Mouse (Mus musculus) forebrain, embryonic 16.5 days (tissue): ENCODE data around the gene Dgkq. TPM values are rescaled to one million over a fixed set of nuclear protein-coding genes. Genes with fewer than 3 reads are reported as not detected.

Experiments used
- ATAC-seq: fragments of 200-750 bp; cut with Nextera tagmentation; 2 replicates; pipeline ENCODE4 v1.8.0; 2017; ENCODE audit warnings: mild to moderate bottlenecking, moderate library complexity
- H3K27ac ChIP-seq: fragments of 300-500 bp; sonication (generic); 2 replicates; pipeline ENCODE4 v1.5.1; 2014; ENCODE audit warnings: low read length, control low read depth
- H3K27me3 ChIP-seq: fragments of 300-500 bp; sonication (generic); replicated peaks from 2 replicates; pipeline ENCODE4 v1.6.1; 2014; ENCODE audit warnings: low read length; ENCODE audit not compliant: control insufficient read depth, insufficient read depth
- H3K36me3 ChIP-seq: fragments of 300-500 bp; sonication (generic); 2 replicates; pipeline ENCODE4 v1.6.1; 2014; ENCODE audit not compliant: control insufficient read depth, insufficient read depth
- H3K4me1 ChIP-seq: fragments of 300-500 bp; sonication (generic); replicated peaks from 2 replicates; pipeline ENCODE4 v1.6.1; 2014; ENCODE audit warnings: low read length; ENCODE audit not compliant: control insufficient read depth, insufficient read depth
- H3K4me2 ChIP-seq: fragments of 300-500 bp; sonication (generic); 2 replicates; pipeline ENCODE4 v1.6.1; 2014; ENCODE audit warnings: mild to moderate bottlenecking, low read length, control low read depth
- H3K4me3 ChIP-seq: fragments of 300-500 bp; sonication (generic); replicated peaks from 2 replicates; pipeline ENCODE4 v1.5.1; 2014; ENCODE audit warnings: mild to moderate bottlenecking, low read length, control low read depth
- H3K9ac ChIP-seq: fragments of 300-500 bp; sonication (generic); replicated peaks from 2 replicates; pipeline ENCODE4 v1.6.1; 2014; ENCODE audit warnings: low read depth, low read length, control low read depth
- H3K9me3 ChIP-seq: fragments of 300-500 bp; sonication (generic); 2 replicates; pipeline ENCODE4 v1.6.1; 2016; ENCODE audit warnings: low read length; ENCODE audit not compliant: control insufficient read depth
- WGBS: fragments of 180-500 bp; shearing (Covaris S2); extraction: QIAGEN DNeasy Blood & Tissue Kit; methylation state at CpG from one replicate; pipeline ENCODE4 v1.1.7; 2014; 5-methylcytosine and 5-hydroxymethylcytosine counted together
- polyA plus RNA-seq: library from polyadenylated mRNA; unstranded; fragments of >200 nt; fragmentation: Nextera tagmentation; extraction: Ambion mirVana; gene quantifications from 2 replicates; pipeline ENCODE4 v1.2.1, GENCODE M21; 2015

Gene Dgkq
- polyA plus RNA-seq, 1 experiment from 2014 or later, result 31.9 TPM

DNA sequence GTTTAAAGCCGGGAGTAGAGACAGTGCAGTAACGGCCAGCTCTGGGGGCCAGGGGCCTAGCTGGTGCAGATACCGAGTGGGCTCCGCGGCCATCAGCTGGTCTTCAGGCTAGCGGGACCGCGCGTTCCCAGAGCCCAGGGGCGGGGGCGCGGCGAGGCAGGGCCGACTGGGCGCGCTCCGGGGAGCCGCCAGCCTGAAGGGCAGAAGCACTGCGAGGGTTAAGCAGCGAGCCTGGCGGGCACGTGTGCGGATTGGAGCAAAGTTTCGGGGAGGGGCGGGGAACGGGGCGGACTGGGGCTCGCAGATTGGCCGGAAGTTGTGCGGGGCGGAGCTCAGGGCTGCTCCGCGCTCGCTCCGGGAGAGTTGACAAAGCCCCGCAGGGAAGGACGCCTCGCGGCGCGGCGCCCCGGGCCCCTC, 24.4 kb upstream of the Dgkq start:
- under 1% methylated on average over 43 of the region's 43 CpGs for WGBS
- peak; percentile 95 for ATAC-seq

DNA sequence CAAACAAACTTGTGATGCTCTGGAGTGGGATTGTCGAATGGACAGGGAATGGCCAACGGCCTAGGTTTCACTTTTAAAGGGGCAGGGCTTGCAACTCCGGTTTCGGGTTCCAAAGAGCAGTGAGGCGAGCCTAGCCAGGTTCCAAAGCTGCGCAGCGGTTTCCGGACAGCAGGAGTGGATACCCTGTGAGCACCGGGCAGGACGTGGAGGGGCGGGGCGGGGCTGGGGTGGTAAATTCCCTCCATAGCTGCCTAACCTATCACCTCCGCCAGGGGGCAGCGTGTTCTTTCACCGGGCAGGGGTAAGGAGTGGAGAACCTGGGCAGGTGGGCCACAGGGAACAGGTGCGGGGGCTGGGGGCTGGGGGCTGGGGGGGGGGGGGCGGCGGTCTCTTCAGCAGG, 22.8 kb upstream of the Dgkq start, which contains the start of gene Fgfrl1:
TSS of gene Fgfrl1 (plus strand) at position 112 of the 400 bp plus-strand sequence.
- no peak within 1 kb of the TSS for H3K27ac ChIP-seq
- H3K9ac ChIP-seq, result no peak within 1 kb of the TSS
- no peaks in the 10 kb centered on the region; the same call in 1 of the 2 replicates for H3K27me3 ChIP-seq
- no peaks in the 10 kb centered on the region for H3K36me3 ChIP-seq
- peak within 1 kb of the TSS; percentile 35 for H3K4me2 ChIP-seq
- peak within 1 kb of the TSS; percentile 12; the same call in 1 of the 2 replicates for H3K4me3 ChIP-seq
- peaks cover 21% of the 10 kb centered on the region for H3K4me1 ChIP-seq
- ATAC-seq, result no peak
- H3K9me3 ChIP-seq, result no peaks in the 10 kb centered on the region
- WGBS, result 8% methylated on average over 15 of the region's 18 CpGs

More for the DNA sequence above, 24.4 kb upstream of the Dgkq start:
- peak overlapping the region; percentile 68 for H3K4me3 ChIP-seq
- peak overlapping the region; percentile 96 for H3K4me2 ChIP-seq
- no peaks in the 10 kb centered on the region; the same call in 1 of the 2 replicates for H3K27me3 ChIP-seq
- H3K27ac ChIP-seq, result no peak overlapping the region
- peak overlapping the region; percentile 60 for H3K9ac ChIP-seq
- H3K9me3 ChIP-seq, result no peaks in the 10 kb centered on the region
- peaks cover 26% of the 10 kb centered on the region for H3K4me1 ChIP-seq
- H3K36me3 ChIP-seq, result no peaks in the 10 kb centered on the region

DNA sequence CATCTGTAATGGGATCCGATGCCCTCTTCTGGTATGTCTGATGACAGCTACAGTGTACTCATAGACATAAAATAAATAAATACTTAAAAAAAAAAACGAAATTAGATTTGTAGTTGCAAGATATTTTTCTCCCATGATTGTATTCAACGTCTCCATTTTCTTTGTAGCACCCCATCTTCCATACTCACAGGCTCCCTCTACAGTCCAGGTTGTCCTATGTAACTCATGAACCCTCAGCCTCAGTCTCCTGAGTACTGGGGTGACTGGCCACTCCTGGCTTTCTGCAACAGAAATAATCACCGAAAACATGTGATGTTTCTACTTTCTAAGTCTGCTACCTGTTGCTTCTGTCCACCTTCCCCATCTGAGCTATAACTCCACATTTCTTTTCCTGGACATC, 21.7 kb upstream of the Dgkq start:
- Histone ChIP-seq H3K27ac (no peak overlapping the region), H3K4me2 (no peak overlapping the region), H3K27me3 (no peaks in the 10 kb centered on the region; the same call in 1 of the 2 replicates), H3K9ac (no peak overlapping the region), H3K4me3 (no peak overlapping the region), H3K36me3 (no peaks in the 10 kb centered on the region), H3K4me1 (peaks cover 20% of the 10 kb centered on the region), H3K9me3 (no peaks in the 10 kb centered on the region)
- no peak for ATAC-seq
- 81% methylated on average over 4 of the region's 4 CpGs for WGBS

DNA sequence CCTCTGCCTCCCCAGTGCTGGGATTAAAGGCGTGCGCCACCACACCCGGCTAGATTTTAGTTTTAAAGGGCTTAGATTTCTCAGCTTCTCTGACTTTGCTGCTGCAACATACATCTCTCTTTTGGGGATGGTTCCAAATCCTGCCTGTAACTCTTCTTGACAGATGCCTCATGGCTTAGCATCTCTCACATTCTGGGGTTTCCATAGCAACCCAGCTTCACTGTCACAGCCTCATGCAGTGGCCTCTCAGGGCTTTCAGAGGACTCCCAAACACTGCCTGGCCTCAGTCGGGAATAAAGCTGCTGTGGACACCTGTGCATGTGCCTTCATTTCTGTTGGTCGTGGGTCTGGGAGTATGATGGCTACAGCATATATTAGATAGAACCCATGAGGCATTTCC, 19.6 kb upstream of the Dgkq start:
- Histone ChIP-seq H3K4me2 (no peak overlapping the region), H3K27me3 (no peaks in the 10 kb centered on the region; the same call in 1 of the 2 replicates), H3K9ac (no peak overlapping the region), H3K27ac (no peak overlapping the region), H3K36me3 (no peaks in the 10 kb centered on the region), H3K9me3 (no peaks in the 10 kb centered on the region), H3K4me3 (no peak overlapping the region), H3K4me1 (peaks cover 10% of the 10 kb centered on the region)
- whole genome bisulfite sequencing, result 65% methylated on average over 5 of the region's 5 CpGs
- ATAC-seq, result no peak

DNA sequence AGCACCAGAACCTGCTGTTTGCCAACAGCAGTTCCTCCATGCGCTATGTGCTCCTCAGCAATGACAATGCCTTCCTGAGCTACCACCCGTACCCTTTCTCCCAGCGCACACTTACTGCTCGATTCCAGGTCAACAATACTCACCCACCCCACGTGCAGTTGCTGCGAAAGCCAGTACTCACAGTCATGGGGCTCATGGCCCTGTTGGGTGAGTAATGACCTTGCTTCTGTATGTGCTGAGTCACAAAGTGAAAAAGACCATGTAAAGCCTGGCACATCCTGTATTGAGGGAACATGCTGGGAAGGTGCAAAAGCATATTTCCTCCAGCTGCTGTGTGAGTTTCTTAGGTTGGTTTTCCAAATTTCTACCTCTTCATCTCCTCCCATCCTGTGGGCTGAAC, 11.4 kb upstream of the Dgkq start:
- H3K36me3 ChIP-seq, result no peaks in the 10 kb centered on the region
- no peak for ATAC-seq
- no peak overlapping the region for H3K27ac ChIP-seq
- H3K27me3 ChIP-seq, result no peaks in the 10 kb centered on the region
- H3K4me1 ChIP-seq, result peaks cover 12% of the 10 kb centered on the region
- H3K4me2 ChIP-seq, result no peak overlapping the region
- no peak overlapping the region for H3K4me3 ChIP-seq
- no peak overlapping the region for H3K9ac ChIP-seq
- 95% methylated on average over 6 of the region's 6 CpGs for WGBS
- no peaks in the 10 kb centered on the region for H3K9me3 ChIP-seq

DNA sequence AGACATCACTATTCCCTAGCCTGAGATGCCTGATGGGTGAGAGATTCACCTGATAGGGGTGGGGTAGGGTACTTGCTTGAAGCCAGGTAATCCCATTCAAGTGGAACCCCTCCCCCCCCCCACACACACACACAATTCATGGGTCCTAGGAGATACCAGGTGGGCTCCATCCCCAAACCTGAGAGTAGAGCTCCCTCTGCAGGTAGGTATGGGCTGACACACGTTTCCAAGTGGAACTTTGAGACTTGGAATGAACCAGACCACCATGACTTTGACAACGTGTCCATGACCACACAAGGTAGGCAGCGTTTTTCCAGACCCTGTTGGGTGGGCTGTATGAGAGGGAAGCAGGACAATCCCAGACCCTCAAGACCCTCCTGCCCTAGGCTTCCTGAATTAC, 10.4 kb upstream of the Dgkq start:
- no peak overlapping the region for H3K4me3 ChIP-seq
- H3K4me1 ChIP-seq, result peaks cover 12% of the 10 kb centered on the region
- no peak overlapping the region for H3K27ac ChIP-seq
- no peaks in the 10 kb centered on the region for H3K9me3 ChIP-seq
- H3K4me2 ChIP-seq, result no peak overlapping the region
- no peak overlapping the region for H3K9ac ChIP-seq
- no peak for ATAC-seq
- 53% methylated on average over 3 of the region's 3 CpGs for WGBS
- no peaks in the 10 kb centered on the region for H3K27me3 ChIP-seq
- no peaks in the 10 kb centered on the region for H3K36me3 ChIP-seq

DNA sequence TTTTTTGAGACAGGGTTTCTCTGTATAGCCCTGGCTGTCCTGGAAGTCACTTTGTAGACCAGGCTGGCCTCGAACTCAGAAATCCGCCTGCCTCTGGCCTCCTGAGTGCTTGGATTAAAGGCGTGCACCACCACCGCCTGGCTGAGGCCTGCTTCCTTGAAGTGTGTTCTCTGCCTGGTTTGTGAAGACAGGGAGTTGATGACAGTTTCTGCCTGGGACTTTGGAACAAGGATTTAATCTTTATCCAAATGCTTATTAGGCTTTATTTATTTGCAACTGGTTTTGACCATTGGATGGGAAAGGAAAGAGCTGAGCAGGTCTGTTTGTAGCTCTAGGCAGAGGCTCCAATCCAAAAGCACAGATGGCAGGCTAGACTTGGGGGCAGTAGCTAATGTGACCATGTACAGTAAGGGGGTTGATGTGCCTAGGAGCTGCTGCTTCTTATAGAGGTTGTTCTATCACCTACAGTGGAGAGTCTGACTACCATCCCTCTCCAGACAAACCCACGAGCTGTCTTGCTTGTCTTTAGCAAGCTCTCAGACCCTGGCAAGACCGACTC, 8.9 kb upstream of the Dgkq start:
- WGBS, result 80% methylated on average over 6 of the region's 6 CpGs
- no peak for ATAC-seq
- no peaks in the 10 kb centered on the region for H3K27me3 ChIP-seq
- H3K4me2 ChIP-seq, result no peak overlapping the region
- H3K4me3 ChIP-seq, result no peak overlapping the region
- H3K9ac ChIP-seq, result no peak overlapping the region
- H3K36me3 ChIP-seq, result no peaks in the 10 kb centered on the region
- no peaks in the 10 kb centered on the region for H3K9me3 ChIP-seq
- peaks cover 12% of the 10 kb centered on the region for H3K4me1 ChIP-seq
- no peak overlapping the region for H3K27ac ChIP-seq

DNA sequence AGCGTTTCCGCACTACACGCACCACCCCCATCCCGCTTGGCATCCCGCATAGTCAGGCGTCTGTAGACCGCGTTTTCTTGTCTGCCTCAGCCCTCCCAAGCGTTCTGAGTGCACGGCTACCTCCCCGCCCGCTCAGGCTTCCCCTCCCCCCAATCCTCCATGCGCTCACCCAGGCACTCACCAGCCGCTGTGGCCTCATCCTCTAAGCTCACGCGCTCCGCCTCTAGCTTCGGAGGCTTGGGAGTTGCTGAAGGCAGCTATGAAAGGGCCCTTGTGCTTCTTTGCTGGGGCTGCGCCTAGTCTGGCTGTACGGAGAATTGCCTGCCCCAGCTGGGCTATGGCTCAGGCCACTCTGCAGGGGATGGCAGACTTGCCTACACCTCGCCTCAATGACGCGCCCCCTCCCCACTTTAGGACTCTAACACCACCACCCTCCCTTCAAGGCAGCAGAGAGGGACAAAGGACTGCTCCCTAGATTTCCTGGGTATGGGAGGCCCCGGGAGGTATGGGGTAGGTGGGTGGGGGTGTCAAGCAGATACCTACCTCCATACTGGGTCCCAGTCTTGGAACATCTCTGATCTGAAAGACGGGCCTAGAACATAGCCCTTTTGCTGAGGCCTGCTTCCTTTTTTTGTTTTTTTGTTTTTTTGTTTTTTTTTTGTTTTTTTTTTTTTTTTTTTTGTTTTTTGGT, 8.3 kb upstream of the Dgkq start:
- peaks cover 12% of the 10 kb centered on the region for H3K4me1 ChIP-seq
- H3K27ac ChIP-seq, result peak overlapping the region; percentile 85
- ATAC-seq, result peak; percentile 92
- H3K36me3 ChIP-seq, result no peaks in the 10 kb centered on the region
- H3K9ac ChIP-seq, result peak overlapping the region; percentile 57
- no peaks in the 10 kb centered on the region for H3K27me3 ChIP-seq
- 2% methylated on average over 25 of the region's 25 CpGs for WGBS
- peak overlapping the region; percentile 59 for H3K4me2 ChIP-seq
- peak overlapping the region; percentile 37 for H3K4me3 ChIP-seq
- H3K9me3 ChIP-seq, result no peaks in the 10 kb centered on the region

DNA sequence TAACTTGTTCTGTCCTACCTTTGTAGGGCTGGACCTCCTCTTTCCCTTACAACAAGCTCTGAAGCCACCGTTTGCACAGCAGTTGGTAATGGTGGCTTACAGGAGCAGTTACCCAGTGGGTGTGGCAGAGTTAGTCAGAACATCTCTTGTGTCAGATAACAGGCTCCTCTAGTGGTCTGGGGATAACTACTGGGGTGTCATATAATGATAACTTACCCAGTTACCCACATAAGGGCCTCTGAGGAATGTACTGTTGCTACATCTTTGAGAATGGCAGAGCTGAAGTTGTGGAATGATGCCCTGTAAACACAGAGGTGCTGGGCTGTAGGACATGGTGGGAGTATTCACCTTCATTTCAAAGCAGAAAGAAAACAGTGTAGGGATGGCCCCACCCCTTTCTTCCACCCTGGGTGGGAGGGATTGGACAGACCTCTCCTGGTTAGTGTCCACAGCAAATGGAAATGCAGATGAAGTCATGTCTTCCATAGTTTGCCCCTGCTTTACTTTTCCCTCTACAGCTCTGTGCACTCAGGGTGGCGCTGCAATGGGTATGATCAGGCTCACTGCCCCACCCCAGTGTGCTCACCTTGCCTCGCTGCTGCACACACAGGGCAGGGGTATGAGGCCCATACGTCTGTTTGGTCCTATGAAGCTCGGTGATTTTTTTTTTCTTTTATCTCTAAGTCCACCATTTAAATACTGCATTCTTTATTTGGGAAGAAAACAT, 7.5 kb upstream of the Dgkq start:
- Histone ChIP-seq H3K27me3 (no peaks in the 10 kb centered on the region), H3K9me3 (no peaks in the 10 kb centered on the region), H3K4me2 (peak overlapping the region; percentile 59), H3K27ac (peak overlapping the region; percentile 85), H3K4me1 (peaks cover 12% of the 10 kb centered on the region), H3K36me3 (0 out of 2 replicates have a peak, but pooled peaks cover 6% of the 10 kb centered on the region), H3K9ac (peak overlapping the region; percentile 57), H3K4me3 (peak overlapping the region; percentile 37)
- peak; percentile 55 for ATAC-seq
- 15% methylated on average over 5 of the region's 5 CpGs for WGBS
